Mouse (Mus musculus): Measurements from ENCODE around the gene Fam196b.

DNA sequence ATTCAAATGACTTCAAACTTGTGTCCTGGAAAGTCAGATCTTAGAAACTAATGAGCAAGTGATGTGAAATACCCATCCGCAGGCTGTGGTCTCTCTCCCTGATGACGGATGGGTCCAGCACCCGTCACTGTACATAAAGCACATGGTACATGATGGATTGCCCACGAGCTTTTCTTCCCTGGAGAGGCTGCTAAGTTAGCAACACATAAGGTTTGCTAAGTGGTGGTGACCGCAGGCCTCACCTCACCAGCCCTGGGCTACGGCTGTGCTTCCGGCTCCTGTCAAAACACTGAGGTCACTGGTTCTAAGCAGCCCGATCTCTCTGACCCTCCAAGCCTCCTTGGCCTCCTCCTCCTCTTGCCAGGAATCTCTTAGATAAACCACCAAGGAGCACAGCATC is 91.7 kb downstream of the Fam196b start:
- TF ChIP-seq POLR2A (IDR thresholded peaks at IDR 0.05; ENCODE audit: insufficient read depth, low read depth, low read length) (no peak), CTCF (IDR thresholded peaks at IDR 0.05; ENCODE audit: insufficient read depth, low read depth, low read length) (no peak)
